Mouse (Mus musculus) adrenal gland, postnatal 0 days (tissue): ENCODE results near the gene Fhl4. TPM values are rescaled to one million over a fixed set of nuclear protein-coding genes. Genes with fewer than 3 reads are reported as not detected.

Experiments
- polyA plus RNA-seq: library from polyadenylated mRNA; unstranded; fragments of >200 nt; fragmentation: Nextera tagmentation; extraction: Ambion mirVana; gene quantifications from 2 replicates; pipeline ENCODE4 v1.2.1, GENCODE M21; 2015

The Fhl4 gene
- 0.91 and 1.1 TPM in 2 replicates for polyA plus RNA-seq

GRCm38 (mm10) chr10:85102247-85103084 lies at the start of gene Fhl4, which contains the start of gene Tmem263:
Gene Fhl4 (minus strand): TSS chr10:85102495.
Gene Tmem263 (plus strand): TSS chr10:85102627.

GRCm38 (mm10) chr10:85127395-85128287 lies 25.3 kb upstream of the Fhl4 start, which contains the start of gene Mterf2:
Gene Mterf2 (minus strand): TSS chr10:85128027.

Other genes with a start within 250 kb of the Fhl4 start
- 11.3 and 12.2 TPM in 2 replicates for gene Ric8b, start 184.9 kb downstream of the Fhl4 start, polyA plus RNA-seq
- 30.5 and 32.1 TPM in 2 replicates for gene Tmem263, start 132 bp upstream of the Fhl4 start, polyA plus RNA-seq
- 24.8 and 31.6 TPM in 2 replicates for gene Mterf2, start 25.5 kb upstream of the Fhl4 start, polyA plus RNA-seq
- gene Cry1, start 82.6 kb upstream of the Fhl4 start, polyA plus RNA-seq: 10.7 and 12.2 TPM in 2 replicates